Mouse (Mus musculus): ENCODE results near the gene Keap1.

- no peak for TF ChIP-seq CTCF (IDR thresholded peaks at IDR 0.05; ENCODE audit: extremely low read depth, insufficient read depth, insufficient read length, insufficient replicate concordance)
- TF ChIP-seq POLR2A (IDR thresholded peaks at IDR 0.05; ENCODE audit: low read depth, low read length), result no peak
These were observed 5.4 kb downstream of the Keap1 start for GRCm38 (mm10) chr9:21233805-21234204.
